Mouse (Mus musculus): Measurements from ENCODE around the gene Cks2. TPM values are rescaled to one million over a fixed set of nuclear protein-coding genes. Genes with fewer than 3 reads are reported as not detected.

The Cks2 gene
- polyA plus RNA-seq, 1 experiment, result 258 TPM

DNA sequence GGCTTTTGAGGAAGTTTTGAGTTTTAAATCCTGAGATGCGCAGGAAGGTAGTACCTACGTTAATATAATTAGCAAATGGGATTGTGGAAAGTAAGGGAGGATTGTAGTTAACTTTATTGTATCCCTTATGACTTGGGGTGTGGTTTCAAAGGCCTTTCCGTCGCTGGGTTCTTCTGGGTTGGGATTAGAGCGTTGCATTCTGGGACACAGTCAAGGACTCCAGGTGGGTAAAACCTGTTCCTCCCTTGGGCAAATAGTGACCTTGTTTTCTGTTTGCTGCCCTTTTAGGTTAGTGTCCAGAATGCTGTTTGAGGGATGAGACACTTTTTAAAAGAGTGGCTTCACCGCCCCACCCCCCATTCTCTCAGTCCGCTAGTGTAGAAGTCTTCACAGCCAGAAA is 840 bp downstream of the Cks2 start:
- no peaks in the 10 kb centered on the region for H3K4me1 ChIP-seq (ENCODE audit: control insufficient read depth, insufficient read depth, low read length)
- WGBS, result under 1% methylated on average over 7 of the region's 7 CpGs

DNA sequence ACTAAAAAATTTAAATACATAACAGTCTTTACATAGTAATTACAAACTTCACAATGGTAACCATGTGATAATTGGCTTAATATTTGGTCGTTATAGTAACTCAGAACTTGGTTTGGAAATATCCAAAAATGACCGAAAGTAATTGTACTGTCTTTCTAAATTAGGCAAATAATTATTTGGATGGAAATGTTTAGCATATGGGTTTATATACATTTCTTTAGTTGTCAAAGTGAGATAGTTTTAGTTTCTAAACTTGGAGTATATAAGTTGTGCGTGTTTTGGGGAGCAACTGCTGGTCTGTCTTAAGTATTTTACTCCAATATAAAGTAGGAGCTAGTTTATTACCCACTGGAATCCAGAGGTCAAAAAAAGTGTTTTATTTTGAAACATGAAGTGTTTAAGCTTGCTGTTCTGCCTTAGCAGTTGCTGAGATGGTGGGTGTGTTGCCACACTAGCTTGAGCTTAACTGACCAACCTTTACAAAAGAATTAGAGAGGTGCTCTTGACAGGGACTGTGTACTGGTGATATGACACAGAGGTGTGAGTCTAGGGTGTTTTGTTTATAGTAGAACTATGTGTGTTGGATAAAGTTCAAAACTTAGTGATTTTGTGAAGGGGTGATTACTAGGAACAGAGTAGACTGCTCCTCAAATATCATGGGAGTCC is 1.5 kb downstream of the Cks2 start:
- Histone ChIP-seq H3K27ac (ENCODE audit: control insufficient read depth, insufficient read depth, low read depth, low read length, poor library complexity) (no peak overlapping the region), H3K4me3 (replicated peaks; ENCODE audit: control insufficient read depth, low read depth, low read length) (peak overlapping the region; percentile 80), H3K4me1 (ENCODE audit: control insufficient read depth, insufficient read depth, low read length) (no peaks in the 10 kb centered on the region)
- TF ChIP-seq CTCF (IDR thresholded peaks at IDR 0.05; ENCODE audit: control insufficient read depth, insufficient read depth, low read length) (no peak), POLR2A (IDR thresholded peaks at IDR 0.05; ENCODE audit: borderline replicate concordance, control insufficient read depth, low read depth, low read length) (no peak)
- WGBS, result 16% methylated on average over 3 of the region's 3 CpGs

More for the DNA sequence above, 840 bp downstream of the Cks2 start:
- Histone ChIP-seq H3K4me3 (replicated peaks; ENCODE audit: control insufficient read depth, low read depth, low read length) (peak overlapping the region; percentile 80), H3K27ac (ENCODE audit: control insufficient read depth, insufficient read depth, low read depth, low read length, poor library complexity) (peak overlapping the region; percentile 86)
- TF ChIP-seq CTCF (IDR thresholded peaks at IDR 0.05; ENCODE audit: control insufficient read depth, insufficient read depth, low read length), result no peak
- no peak for TF ChIP-seq POLR2A (IDR thresholded peaks at IDR 0.05; ENCODE audit: borderline replicate concordance, control insufficient read depth, low read depth, low read length)

- Histone ChIP-seq H3K27ac (ENCODE audit: control insufficient read depth, insufficient read depth, low read depth, low read length, poor library complexity) (no peak overlapping the region), H3K4me1 (ENCODE audit: control insufficient read depth, insufficient read depth, low read length) (peaks cover 2% of the 10 kb centered on the region), H3K4me3 (replicated peaks; ENCODE audit: control insufficient read depth, low read depth, low read length) (no peak overlapping the region)
- WGBS, result 55% methylated on average over 3 of the region's 3 CpGs
- TF ChIP-seq POLR2A (IDR thresholded peaks at IDR 0.05; ENCODE audit: borderline replicate concordance, control insufficient read depth, low read depth, low read length), result no peak
- TF ChIP-seq CTCF (IDR thresholded peaks at IDR 0.05; ENCODE audit: control insufficient read depth, insufficient read depth, low read length), result no peak
These were observed 2.7 kb downstream of the Cks2 start for GRCm38 (mm10) chr13:51647770-51648169.

GRCm38 (mm10) chr13:51648237-51648636 is 3.2 kb downstream of the Cks2 start:
- WGBS, result 66% methylated on average over 4 of the region's 4 CpGs
- Histone ChIP-seq H3K27ac (ENCODE audit: control insufficient read depth, insufficient read depth, low read depth, low read length, poor library complexity) (no peak overlapping the region), H3K4me3 (replicated peaks; ENCODE audit: control insufficient read depth, low read depth, low read length) (no peak overlapping the region), H3K4me1 (ENCODE audit: control insufficient read depth, insufficient read depth, low read length) (peaks cover 2% of the 10 kb centered on the region)
- no peak for TF ChIP-seq POLR2A (IDR thresholded peaks at IDR 0.05; ENCODE audit: borderline replicate concordance, control insufficient read depth, low read depth, low read length)
- no peak for TF ChIP-seq CTCF (IDR thresholded peaks at IDR 0.05; ENCODE audit: control insufficient read depth, insufficient read depth, low read length)

DNA sequence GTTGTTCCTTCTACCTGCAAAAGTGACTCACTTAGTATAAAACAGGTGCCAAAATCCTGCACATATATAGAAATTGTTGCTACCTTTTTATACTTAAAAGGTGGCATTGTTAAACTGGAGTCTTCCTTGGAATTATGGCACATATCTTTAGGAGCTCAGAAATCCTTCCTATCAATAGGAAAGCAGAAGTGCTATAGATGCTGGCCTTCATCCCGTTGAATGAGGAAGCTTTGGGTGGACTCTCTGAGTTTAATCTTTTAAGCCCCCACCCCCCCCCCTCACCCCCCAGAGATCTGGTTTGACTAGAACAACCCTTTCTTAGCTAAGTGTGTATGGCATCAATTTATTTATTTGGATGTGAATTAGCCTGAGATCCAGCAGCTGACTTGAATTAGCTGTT is 4.7 kb downstream of the Cks2 start:
- 8% methylated on average over 1 of the region's 1 CpGs for WGBS
- TF ChIP-seq CTCF (IDR thresholded peaks at IDR 0.05; ENCODE audit: control insufficient read depth, insufficient read depth, low read length), result no peak
- TF ChIP-seq POLR2A (IDR thresholded peaks at IDR 0.05; ENCODE audit: borderline replicate concordance, control insufficient read depth, low read depth, low read length), result no peak
- H3K27ac ChIP-seq (ENCODE audit: control insufficient read depth, insufficient read depth, low read depth, low read length, poor library complexity), result no peak overlapping the region
- peaks cover 2% of the 10 kb centered on the region for H3K4me1 ChIP-seq (ENCODE audit: control insufficient read depth, insufficient read depth, low read length)
- H3K4me3 ChIP-seq (replicated peaks; ENCODE audit: control insufficient read depth, low read depth, low read length), result no peak overlapping the region

DNA sequence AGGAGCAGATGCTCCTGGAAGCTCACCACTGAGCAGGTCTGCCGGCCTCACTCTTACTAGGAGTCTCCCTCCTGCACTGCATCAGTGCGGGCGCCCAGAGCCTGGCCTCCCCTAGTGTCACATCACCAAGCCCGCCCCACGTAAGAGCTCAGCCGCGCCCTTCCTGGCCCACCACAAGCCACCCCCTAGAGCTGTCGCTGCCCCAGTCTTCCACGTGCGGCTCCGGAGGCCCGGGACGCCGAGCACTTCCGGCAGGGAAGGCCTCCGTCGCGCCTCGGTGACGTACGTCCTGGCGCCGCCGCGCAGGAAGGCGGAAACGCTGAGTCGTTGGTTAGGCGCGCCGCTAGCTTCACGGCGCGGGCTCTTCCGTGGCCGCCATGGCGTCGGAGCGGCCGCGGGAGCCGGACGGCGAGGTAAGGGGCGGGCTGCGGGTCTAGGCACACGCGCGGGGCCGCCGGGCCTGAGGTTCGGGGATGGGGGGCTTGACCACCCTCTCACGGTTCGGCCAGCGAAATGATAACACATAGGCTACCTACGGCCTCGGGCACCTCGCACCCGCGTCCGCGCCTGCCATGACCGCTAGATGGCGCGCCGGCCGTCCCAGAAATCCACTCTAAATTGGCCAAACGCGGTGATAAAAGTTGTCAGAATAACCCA is 6.5 kb downstream of the Cks2 start, which contains the start of gene Secisbp2:
Gene Secisbp2, plus strand, starts transcription at position 290 of the 657 bp plus-strand sequence.
- Histone ChIP-seq H3K4me3 (replicated peaks; ENCODE audit: control insufficient read depth, low read depth, low read length) (peak within 1 kb of the TSS; percentile 90), H3K4me1 (ENCODE audit: control insufficient read depth, insufficient read depth, low read length) (peaks cover 2% of the 10 kb centered on the region), H3K27ac (ENCODE audit: control insufficient read depth, insufficient read depth, low read depth, low read length, poor library complexity) (peak within 1 kb of the TSS; percentile 94)
- TF ChIP-seq CTCF (IDR thresholded peaks at IDR 0.05; ENCODE audit: control insufficient read depth, insufficient read depth, low read length), result peak; percentile 78
- peak; percentile 75; the same call in 1 of the 2 replicates for TF ChIP-seq POLR2A (IDR thresholded peaks at IDR 0.05; ENCODE audit: borderline replicate concordance, control insufficient read depth, low read depth, low read length)
- under 1% methylated on average over 69 of the region's 69 CpGs for WGBS

- Histone ChIP-seq H3K27ac (ENCODE audit: control insufficient read depth, insufficient read depth, low read depth, low read length, poor library complexity) (no peak overlapping the region), H3K4me3 (replicated peaks; ENCODE audit: control insufficient read depth, low read depth, low read length) (no peak overlapping the region), H3K4me1 (ENCODE audit: control insufficient read depth, insufficient read depth, low read length) (peaks cover 2% of the 10 kb centered on the region)
- TF ChIP-seq CTCF (IDR thresholded peaks at IDR 0.05; ENCODE audit: control insufficient read depth, insufficient read depth, low read length), result no peak
- TF ChIP-seq POLR2A (IDR thresholded peaks at IDR 0.05; ENCODE audit: borderline replicate concordance, control insufficient read depth, low read depth, low read length), result no peak
- WGBS, result 95% methylated on average over 6 of the region's 6 CpGs
These were observed 8.1 kb downstream of the Cks2 start for GRCm38 (mm10) chr13:51653159-51653558.

- no peak for TF ChIP-seq CTCF (IDR thresholded peaks at IDR 0.05; ENCODE audit: control insufficient read depth, insufficient read depth, low read length)
- TF ChIP-seq POLR2A (IDR thresholded peaks at IDR 0.05; ENCODE audit: borderline replicate concordance, control insufficient read depth, low read depth, low read length), result no peak
- Histone ChIP-seq H3K27ac (ENCODE audit: control insufficient read depth, insufficient read depth, low read depth, low read length, poor library complexity) (no peak overlapping the region), H3K4me3 (replicated peaks; ENCODE audit: control insufficient read depth, low read depth, low read length) (no peak overlapping the region), H3K4me1 (ENCODE audit: control insufficient read depth, insufficient read depth, low read length) (peaks cover 2% of the 10 kb centered on the region)
- WGBS, result 94% methylated on average over 9 of the region's 9 CpGs
These were observed 8.9 kb downstream of the Cks2 start for GRCm38 (mm10) chr13:51653961-51654360.

Measured in bone marrow, adult 2 months (tissue).